Mouse (Mus musculus) Muller cell, postnatal 12 days (primary cell): Measurements from ENCODE around the gene Dsn1.
A peak's percentile ranks its signal among the peaks of the same experiment; 100 is the strongest.

Experiments used
- DNase-seq: peaks from one replicate; pipeline ENCODE4 v3.0.0-alpha.2; 2015; ENCODE audit errors: inconsistent ontology term

The Dsn1 gene

DNA sequence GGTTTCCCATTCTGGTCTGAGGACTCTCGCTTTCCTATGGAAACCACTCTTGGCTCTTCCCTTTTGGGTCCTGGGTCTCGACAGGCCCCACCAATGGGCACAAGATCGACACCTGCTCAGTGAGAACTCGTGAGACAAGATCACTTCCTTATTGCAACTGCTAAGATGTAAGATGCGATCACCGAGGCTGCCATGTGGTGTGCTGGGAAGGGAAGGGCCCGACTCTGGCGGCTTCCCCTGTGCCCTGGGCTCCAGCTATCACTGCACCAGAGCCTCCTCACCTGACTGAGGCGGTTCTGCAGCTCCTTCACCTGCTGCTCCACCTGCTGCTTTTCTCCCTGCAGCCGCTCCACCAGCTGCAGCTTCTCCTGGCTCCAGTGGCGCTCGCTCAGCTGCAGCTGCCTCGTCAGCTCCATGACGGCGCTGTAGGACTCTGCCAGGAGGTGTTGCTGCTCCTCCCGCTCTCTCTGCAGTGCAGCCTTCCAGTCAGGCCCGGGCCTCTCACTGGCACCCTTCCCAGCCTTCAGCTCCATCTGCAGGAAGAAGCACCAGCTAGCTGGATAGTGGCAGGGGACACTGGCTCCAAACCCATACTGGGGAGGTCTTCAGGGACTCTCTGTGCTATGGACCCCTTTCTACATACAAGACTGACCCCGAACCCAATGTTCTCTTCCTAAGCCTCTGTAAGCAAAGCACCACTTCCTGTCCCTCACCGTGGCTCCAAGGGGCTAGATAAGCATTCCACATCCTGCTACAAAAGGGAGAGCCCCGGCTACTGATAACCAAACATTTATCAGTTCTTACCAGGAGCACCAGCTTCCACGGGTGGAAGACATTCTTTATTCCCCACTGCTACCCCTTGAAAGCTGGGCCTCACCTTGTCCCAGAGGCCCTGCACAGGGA, 20.4 kb upstream of the Dsn1 start:
- DNase-seq = no peak

DNA sequence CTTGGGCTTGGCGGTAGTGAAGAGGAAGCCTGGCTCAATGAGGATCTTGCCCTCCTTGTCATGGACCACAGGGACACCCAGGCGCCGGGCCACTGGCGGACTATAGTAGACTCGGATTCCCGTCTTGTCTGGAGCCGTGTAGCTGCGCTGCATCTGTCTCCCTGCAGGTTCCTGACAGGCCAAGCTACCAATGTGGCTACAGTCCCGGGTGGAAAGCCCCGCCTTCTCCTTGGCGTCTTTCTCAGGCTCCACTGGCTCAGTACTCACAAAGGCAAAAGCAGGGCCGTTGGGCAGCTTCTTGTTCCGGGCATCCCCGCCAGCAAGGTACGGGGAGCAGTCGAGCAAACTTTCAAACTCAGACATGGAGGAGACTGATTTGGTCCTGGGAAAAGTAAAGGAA, 14.2 kb upstream of the Dsn1 start:
- no peak for DNase-seq

DNA sequence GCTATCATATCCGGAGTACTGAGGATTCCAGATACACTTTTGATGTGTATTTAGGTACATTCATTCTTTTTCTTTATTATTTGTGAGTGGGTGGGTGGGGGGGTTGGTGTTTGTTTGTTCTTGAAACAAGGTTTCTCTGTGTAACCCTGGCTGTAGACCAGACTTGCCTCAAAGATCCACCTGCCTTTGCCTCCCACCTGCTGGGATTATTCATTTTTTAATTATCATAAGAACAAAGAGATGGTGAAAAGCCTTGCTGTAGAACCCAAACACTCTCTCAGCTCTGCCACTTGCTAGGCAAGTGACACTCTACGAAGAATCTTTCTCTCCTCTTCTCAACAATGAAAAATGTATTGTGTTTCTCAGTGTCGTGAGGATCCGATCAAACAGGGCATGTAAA, 12.3 kb upstream of the Dsn1 start:
- no peak for DNase-seq

DNA sequence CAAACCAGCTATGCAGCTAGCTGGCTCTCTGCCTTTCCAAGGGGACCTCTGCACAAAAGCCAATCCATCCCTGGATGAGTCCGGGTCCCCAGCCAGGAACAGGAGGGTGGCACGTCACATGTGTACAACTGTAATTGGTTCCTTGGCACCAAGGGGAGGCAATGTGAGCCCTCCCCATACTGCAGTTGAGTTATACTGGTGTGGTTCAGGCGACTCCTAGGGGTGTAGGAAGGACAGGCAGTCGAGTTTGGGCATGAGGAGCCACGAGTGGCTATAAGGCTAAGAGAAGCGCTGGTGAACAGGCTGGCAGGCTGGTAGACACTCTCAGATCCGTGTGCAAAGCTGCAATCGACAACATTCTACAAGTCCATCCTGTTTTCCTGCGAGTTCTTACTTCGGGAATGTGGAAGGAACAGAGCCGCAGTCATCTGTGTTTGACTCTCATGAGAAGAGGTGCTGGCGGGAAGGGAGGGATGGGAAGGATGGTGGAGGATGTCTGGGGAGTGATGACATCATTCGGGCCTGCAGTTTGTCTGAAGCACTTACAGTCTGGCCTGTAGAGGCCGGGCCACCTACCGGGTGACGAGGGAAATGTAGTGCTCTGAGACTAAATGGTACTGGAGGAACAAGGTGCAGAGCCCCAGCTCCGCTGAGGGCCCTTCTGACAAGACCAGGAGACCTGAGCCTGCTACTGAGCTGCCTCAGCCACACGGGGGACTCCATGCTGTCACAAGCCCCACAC, 9.7 kb upstream of the Dsn1 start:
- no peak for DNase-seq

DNA sequence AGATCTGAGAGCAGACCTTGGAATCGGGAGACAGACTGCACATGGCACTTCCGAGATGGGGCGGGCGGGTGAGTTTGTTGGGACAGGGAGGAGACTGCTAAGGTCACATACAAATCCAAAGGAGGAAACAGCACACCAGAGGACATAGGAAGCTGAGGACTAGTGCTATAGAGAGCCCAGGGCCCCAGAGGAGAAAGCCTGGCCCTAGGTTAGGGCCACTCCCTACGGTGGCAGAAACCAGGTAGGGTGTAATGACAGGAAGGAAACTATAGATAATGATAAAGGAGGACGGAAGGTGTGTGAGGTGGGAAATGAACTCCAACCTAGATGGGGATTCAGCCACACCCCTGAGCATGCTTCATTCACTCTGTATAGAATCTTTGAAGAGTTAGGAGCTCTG, 5.4 kb upstream of the Dsn1 start:
- DNase-seq = no peak

DNA sequence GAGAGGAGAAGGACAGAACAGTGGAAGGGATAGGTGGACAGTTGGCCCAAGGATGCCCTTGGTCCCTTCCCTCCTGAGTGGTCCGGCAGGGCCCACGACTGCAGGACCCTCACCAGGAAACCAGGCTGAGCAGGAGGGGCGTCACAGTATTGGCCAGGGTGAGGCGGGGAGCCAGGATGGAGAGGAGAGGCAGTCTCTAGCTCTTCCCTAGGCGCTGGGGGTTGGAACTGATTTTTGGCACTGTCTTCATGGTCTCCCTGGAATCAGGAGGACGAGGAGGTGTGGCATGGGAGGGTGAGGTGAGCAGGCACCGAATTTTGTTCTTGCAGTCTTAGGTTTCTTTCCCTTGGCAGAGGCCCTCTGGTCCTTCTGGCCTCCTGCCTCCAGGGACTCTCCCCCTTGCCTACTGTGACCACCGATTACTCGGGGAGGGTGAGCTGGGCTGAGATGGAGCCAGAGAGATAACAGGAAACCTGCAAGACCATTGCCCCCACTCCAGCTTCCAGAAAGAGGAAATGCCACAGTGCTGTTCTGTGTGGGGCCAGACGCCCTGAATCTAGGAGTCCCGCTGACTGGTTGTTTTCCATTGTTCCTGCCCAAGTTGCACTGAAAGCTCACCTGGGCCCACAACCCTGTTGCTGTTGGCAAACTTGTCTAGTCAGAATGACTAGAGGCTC, 3.8 kb upstream of the Dsn1 start:
- no peak for DNase-seq

DNA sequence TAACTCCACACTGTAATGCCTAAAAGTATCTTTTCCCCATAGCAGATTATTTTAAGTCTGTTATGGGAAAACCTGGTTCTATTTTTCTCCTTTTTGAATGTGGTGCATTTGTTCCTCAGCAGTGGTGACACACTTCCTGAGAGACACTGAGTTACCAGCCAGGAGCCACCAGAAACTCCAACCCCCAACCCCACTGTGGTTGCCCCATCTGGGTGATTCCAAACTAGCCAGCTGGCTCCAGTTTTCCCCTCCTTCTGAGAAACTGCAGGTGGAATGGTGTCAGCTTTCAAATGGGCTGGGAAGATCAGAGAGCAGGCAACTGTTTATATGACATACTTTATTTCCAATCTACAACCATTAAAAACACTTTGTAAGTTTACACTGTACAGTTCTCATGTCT, 3.2 kb upstream of the Dsn1 start:
- peak; percentile 27 for DNase-seq

DNA sequence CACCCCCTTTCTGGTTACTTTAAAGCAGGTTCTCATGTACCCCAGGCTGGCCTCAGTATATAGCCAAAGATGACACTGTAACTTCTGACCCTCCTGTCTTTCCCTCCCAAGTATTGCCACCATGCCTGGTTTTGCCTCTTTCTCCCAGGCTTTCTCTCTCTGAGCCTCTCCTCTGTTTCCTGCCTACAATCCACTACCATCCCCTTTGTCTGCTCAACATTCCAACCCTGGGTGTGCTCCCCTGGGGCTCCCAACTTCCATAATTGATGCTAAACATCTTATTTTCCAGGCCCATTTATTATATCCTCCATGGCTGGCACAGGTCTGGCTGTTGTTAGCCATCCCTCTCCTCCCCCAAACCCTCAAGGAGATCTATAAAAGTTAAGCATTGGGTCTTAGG, 1.6 kb upstream of the Dsn1 start:
- no peak for DNase-seq

DNA sequence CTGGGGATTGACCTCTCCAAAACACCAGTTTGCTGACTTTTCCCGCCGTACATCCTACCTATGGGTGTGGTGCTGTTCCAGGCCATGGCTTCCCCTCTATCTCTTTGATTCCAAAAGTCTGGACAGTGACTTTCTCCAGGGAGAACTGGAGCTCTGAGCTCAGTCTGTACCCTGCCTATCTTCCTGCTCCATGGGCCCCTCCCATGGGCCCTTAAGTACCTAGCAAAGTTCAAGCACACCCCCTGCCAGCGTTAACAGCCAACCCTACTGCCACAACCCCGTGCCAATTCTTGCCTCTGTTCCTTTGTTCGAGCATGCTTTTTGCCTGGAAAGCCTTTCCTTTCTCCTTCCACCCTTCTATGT, 261 bp upstream of the Dsn1 start:
- DNase-seq = no peak

DNA sequence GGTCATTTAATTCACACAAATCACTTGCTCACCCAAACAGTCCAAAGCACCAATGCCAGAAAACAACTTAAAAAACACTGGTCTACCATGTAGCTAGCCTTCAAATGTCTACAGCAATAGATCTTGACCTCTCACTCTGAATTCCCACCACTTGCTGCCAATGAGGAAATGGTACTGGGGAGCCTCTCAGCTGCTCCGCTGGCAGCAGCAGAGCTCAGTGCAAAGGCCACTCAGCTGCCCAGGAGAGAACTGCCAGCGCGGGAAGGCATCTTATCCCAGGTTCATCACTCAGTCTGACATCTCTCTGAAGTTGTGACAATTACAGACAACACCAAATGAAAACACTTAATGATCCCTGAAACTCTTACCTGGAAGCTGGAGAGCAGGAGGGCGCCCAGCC, 4.6 kb downstream of the Dsn1 start:
- DNase-seq = no peak

DNA sequence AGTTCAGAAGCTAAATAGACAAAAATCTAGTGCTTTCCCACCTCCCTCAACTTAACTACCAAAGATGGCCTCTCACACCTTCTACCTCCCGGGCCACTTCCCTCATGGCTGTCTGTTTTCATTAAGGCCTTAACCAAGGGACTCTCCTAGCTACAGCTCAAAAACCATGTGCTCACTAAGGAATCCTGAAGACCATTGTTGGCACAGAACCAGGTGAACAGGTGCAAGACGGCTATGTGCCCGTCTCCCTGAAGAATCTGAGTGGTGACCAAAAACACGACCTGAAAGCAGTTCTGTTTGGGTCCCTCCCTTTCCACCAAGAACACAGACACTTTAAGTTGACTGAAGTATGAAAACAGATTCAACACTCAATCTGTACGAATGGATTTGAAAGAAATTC, 8.7 kb downstream of the Dsn1 start:
- DNase-seq = no peak

DNA sequence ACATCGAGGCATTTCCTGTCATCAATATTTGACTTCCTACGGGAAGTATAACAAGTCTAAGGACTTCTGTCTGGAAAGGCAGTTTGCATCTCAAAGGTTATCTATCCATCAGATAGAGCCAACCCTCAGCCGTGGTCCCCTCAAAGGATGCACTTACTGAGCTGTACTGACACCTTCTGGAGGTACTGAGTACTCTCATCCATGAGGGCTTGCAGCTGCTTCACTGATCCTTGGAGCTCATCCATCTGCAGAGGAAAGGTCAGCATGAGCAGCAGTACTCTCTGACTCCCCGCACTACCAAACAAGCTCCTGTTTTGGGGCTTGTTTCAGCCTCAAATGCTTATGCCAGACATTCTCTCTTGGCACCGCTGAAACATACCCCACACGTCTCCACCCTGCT, 10.4 kb downstream of the Dsn1 start:
- DNase-seq = peak; percentile 60

DNA sequence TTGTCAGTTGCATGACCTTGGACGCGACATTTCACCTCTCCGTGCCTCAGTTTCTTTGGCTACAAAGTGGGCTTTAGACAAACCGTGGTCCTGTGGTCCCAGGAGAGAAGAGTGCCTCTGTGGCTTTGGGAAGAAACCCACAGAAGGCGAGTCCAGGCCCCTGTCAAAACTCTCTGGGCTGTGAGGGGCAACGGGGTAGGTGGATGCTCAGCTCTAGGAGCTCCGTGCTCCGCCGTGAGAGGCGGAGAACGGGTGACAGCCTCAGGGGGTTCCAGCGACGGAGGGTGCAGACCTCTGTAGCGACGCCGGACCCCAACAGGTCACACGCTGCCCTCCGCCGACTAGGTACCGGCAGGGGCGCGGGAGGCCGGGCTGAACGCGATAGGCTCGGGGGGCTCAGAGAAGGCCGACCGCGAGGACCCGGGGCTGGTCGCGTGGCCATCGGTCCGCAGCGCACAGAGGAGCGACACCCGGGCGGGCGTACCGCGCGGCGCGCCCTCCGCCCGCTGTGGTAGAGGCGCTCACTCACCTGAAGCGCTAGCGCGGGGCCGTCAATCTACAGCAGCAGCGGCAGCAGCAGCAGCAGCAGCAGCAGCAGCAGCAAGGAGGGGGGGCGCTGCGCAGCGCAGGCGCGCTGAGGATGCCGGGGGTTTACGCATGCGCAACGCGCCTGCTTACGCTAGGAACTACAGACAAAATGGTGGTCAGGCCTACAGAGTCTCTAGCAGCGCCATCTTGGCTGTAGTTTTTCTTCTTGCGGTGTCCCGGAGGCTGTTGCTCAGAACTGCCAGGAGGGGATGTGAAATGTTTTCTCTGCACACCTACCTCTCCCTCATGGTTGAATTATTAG, 15.3 kb downstream of the Dsn1 start, which contains the start of gene Ndrg3:
Gene Ndrg3 (minus strand): TSS at position 587 of the 850 bp plus-strand sequence.
- DNase-seq = peak; percentile 96

DNA sequence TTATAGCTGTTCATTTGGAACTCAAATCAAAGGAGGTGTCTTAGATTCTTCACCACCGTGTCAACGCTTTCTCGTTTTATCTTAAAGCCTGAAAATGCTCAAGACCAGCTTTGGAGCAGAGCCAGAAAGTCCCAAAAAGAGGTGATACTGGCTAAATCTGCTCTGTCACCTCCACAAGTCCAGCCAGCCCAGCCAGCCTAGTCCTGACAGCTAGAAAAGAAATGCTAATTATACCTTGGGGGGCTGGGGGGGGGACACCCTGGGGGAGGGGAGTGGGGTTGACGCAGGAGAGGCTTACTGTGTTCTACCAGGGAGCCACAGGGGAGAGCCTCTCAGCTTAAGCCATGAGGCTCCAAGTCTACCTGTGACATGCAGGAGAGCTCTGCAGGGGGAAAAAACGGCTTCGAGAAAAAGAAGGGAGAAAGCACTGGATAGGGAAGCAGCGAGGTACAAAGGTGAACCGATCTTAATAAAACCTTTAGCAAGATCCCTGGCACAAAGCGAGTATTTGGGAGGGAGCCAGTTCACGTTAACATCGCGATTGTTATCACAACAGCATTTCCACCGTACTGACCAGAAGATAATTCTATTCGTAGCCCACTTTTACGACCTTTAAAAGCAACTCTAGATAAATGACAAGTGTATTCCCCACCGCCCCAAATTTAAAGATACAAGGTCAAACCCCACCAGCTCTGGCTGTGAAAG, 16.1 kb downstream of the Dsn1 start:
- no peak for DNase-seq

DNA sequence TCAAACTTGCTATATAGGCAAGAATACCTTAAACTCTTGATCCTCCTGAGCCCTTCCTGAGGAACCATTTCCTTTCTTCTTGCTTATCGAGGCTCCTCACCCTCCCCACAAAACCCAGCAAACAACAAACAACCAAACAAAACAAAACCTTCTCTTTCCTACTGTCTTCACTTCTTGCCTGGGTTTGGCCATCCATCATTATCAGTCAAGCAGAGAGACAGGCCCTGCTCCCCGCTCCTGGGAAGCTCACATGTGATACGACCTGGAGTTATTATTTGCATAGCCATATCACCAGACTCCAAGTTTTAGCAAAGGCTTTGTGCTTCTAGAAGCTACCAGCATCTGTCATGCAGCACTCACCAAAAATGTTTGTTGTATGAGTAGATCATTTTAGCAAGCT, 19.6 kb downstream of the Dsn1 start:
- DNase-seq = no peak

DNA sequence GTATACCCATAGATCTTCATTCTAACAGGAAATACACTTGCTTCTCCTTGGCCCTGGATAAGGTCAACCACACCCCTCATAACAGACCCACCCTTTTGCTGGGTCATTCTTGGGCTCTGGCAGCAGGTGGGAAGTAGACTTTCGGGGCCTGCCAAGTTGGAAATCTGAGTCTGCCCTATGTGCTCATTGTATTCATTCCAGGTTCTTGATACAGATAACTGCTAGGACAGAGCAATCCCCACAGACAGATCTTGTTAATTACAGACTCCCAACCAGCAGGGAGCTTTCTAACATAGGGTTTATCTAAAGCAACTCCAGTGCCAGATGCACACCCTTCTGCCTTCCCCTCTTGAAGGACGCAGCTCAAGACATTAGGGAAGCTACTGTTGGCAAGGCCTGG, 24.1 kb downstream of the Dsn1 start:
- DNase-seq = no peak

DNA sequence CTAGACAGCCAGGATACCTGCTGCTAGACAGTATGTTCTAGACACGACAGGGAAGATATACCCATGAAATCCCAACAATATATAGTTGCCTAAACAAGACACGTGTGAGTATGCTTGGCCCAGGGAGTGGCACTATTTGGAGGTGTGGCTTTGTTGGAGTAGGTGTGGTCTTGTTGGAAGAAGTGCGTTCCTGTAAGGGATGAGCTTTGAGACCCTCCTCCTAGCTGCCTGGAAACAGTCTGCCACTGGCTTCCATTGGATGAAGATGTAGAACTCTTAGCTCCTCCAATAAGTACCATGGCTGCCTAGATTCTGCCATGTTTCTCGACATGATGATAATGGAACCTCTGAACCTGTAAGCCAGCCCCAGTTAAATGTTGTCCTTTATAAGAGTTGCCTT, 25.7 kb downstream of the Dsn1 start:
- DNase-seq = no peak

DNA sequence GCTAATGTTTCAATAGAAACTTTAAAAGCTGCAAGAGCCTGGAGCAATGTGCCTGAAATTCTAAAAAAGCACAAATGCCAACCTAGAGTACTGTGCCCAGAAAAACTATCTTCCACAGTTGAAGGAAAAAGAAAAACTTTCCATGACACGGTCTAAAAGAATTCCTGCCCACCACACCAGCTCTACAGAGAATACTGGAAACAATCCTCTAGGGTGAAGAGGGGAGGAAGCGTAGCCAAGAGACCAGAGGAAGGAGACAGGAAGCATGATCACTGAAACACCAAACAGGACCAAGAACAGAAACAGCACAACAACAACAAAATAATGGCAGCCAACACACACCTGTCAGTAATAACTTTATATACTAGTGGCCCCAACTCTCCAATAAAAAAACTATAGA, 26.9 kb downstream of the Dsn1 start:
- peak; percentile 77 for DNase-seq

DNA sequence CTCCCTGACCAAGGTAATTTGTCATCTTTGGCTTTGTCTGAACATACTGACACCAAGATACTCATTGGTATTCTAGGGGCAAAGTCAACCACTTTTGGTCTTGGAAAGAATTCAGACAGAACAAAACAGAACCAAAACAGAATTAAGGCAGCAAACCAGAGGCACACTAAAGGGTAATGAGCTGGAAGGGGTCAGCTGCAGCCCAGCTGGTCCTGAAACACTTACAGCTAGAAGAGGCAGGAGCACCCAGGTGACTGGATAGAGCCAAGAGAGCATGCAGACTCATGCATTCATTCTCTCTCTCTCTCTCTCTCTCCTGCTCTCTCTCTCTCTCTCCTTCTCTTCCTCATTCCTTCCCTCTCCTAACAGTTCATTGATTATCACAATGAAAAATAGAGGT, 30.2 kb downstream of the Dsn1 start:
- peak; percentile 79 for DNase-seq

DNA sequence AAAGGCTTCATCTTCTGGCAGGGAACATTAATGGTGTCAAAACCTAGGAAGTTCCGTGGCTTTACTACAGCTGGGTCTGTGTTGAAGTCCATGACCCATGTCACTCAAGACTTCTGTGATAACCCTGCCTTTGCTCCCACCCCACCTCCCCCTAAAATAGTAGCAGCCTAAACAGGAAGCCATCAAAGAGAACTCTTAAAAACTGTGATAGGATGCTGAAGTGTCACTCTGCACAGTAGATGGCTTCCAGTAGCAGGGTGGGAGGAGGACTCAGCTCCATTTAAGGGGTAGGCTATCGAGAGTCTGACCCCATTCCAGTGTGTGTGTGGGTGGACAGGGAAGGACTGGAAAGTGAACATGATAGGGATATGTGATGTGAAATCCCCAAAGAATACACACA, 32.0 kb downstream of the Dsn1 start:
- DNase-seq = no peak
